Mouse (Mus musculus) heart, adult 8-10 months (tissue): Measurements from ENCODE around the gene Ddx3x. TPM values are rescaled to one million over a fixed set of nuclear protein-coding genes. Genes with fewer than 3 reads are reported as not detected.
A peak's percentile ranks its signal among the peaks of the same experiment; 100 is the strongest.
"Not testable (repeated sequence)": the region's sequence is repeated elsewhere in the genome, so short reads cannot be mapped to it uniquely, and the experiment has no call there.

Experiments used
- DNase-seq: peaks from one replicate; pipeline ENCODE4 v3.0.0; 2022; ENCODE audit warnings: low spot score
- total RNA-seq, 4 experiments: library from RNA; stranded (reverse); gene quantifications; 2 replicates each; pipeline ENCODE4 v1.2.4; 2022

The Ddx3x gene
- total RNA-seq, 4 experiments from 2014 or later = 112 to 195 (median 144) TPM

- peak; percentile 31 for DNase-seq
Observed at GRCm38 (mm10) chrX:13281329-13282088, 739 bp downstream of the Ddx3x start.

- DNase-seq = no peak
Observed at GRCm38 (mm10) chrX:13282089-13282850, 1.5 kb downstream of the Ddx3x start.

GRCm38 (mm10) chrX:13285772-13286171 is 5.0 kb downstream of the Ddx3x start:
- no peak for DNase-seq

GRCm38 (mm10) chrX:13294505-13295228 is 13.9 kb downstream of the Ddx3x start:
- no peak for DNase-seq

GRCm38 (mm10) chrX:13295229-13295571 is 14.4 kb downstream of the Ddx3x start:
- DNase-seq = no peak

- DNase-seq = not testable (repeated sequence)
Observed at GRCm38 (mm10) chrX:13296241-13296640, 15.5 kb downstream of the Ddx3x start.

- DNase-seq = no peak
Observed at GRCm38 (mm10) chrX:13306190-13306589, 25.4 kb downstream of the Ddx3x start.

GRCm38 (mm10) chrX:13311396-13311795 is 30.6 kb downstream of the Ddx3x start:
- DNase-seq = no peak

- DNase-seq = no peak
Observed at GRCm38 (mm10) chrX:13329611-13330010, 48.8 kb downstream of the Ddx3x start.

Other genes starting within 250 kb of the Ddx3x start
- 100 to 1,000 TPM; 152 to 199 (median 183) TPM for gene Usp9x, start 209.5 kb upstream of the Ddx3x start, total RNA-seq
- under 1 TPM; 0.16 to 0.38 (median 0.18) TPM for gene Nyx, start 185.1 kb downstream of the Ddx3x start, total RNA-seq